Mouse (Mus musculus) hindbrain, embryonic 14.5 days (tissue): ENCODE measurements at regions not wholly inside any gene's neighbourhood (a gene's known extent, or its start where the extent isn't known, plus 50 kb on each side); places are given as distances from the start of the nearest gene placed in this dataset.

ENCODE experiments used
- ATAC-seq: fragments of 200-750 bp; cut with Nextera tagmentation; 2 replicates; pipeline ENCODE4 v1.8.0; 2017; ENCODE audit warnings: moderate number of reproducible peaks, mild to moderate bottlenecking, moderate TSS enrichment, moderate library complexity; ENCODE audit not compliant: low FRiP score
- DNase-seq: peaks from one replicate; pipeline ENCODE4 v3.0.0-alpha.2; 2015; ENCODE audit warnings: low spot score
- H3K27ac ChIP-seq: fragments of 300-500 bp; sonication (generic); 2 replicates; pipeline ENCODE4 v1.5.1; 2014; ENCODE audit warnings: mild to moderate bottlenecking, moderate library complexity
- H3K27me3 ChIP-seq: fragments of 300-500 bp; sonication (generic); 2 replicates; pipeline ENCODE4 v1.6.1; 2014; ENCODE audit warnings: mild to moderate bottlenecking, low read length, mixed read lengths; ENCODE audit not compliant: control insufficient read depth, insufficient read depth
- H3K36me3 ChIP-seq: fragments of 300-500 bp; sonication (generic); replicated peaks from 2 replicates; pipeline ENCODE4 v1.6.1; 2014; ENCODE audit not compliant: control insufficient read depth, insufficient read depth
- H3K4me1 ChIP-seq: fragments of 300-500 bp; sonication (generic); replicated peaks from 2 replicates; pipeline ENCODE4 v1.6.1; 2014; ENCODE audit warnings: antibody characterized with exemption, low read length, mixed read lengths; ENCODE audit not compliant: control insufficient read depth, insufficient read depth
- H3K4me2 ChIP-seq: fragments of 300-500 bp; sonication (generic); replicated peaks from 2 replicates; pipeline ENCODE4 v1.6.1; 2014; ENCODE audit warnings: mild to moderate bottlenecking, moderate library complexity
- H3K4me3 ChIP-seq: fragments of 300-500 bp; sonication (generic); replicated peaks from 2 replicates; pipeline ENCODE4 v1.5.1; 2014; ENCODE audit warnings: mild to moderate bottlenecking, low read length
- H3K9ac ChIP-seq: fragments of 300-500 bp; sonication (generic); 2 replicates; pipeline ENCODE4 v1.6.1; 2014
- H3K9me3 ChIP-seq: fragments of 300-500 bp; sonication (generic); 2 replicates; pipeline ENCODE4 v1.6.1; 2016; ENCODE audit warnings: low read length; ENCODE audit not compliant: control insufficient read depth
- WGBS: fragments of 180-500 bp; shearing (Covaris S2); extraction: QIAGEN DNeasy Blood & Tissue Kit; methylation state at CpG from one replicate; pipeline ENCODE4 v1.1.7; 2014; 5-methylcytosine and 5-hydroxymethylcytosine counted together

- no peak overlapping the region for H3K4me2 ChIP-seq
- no peak overlapping the region for H3K27ac ChIP-seq
- no peaks in the 10 kb centered on the region for H3K9me3 ChIP-seq
- DNase-seq (no peak), ATAC-seq (no peak)
- H3K4me1 ChIP-seq: no peaks in the 10 kb centered on the region
- H3K9ac ChIP-seq: no peak overlapping the region
- no peaks in the 10 kb centered on the region for H3K36me3 ChIP-seq
- no peaks in the 10 kb centered on the region for H3K27me3 ChIP-seq
- no peak overlapping the region for H3K4me3 ChIP-seq
These were observed 720.9 kb upstream of the 4930412O13Rik start for GRCm38 (mm10) chr2:9160181-9160580.

DNA sequence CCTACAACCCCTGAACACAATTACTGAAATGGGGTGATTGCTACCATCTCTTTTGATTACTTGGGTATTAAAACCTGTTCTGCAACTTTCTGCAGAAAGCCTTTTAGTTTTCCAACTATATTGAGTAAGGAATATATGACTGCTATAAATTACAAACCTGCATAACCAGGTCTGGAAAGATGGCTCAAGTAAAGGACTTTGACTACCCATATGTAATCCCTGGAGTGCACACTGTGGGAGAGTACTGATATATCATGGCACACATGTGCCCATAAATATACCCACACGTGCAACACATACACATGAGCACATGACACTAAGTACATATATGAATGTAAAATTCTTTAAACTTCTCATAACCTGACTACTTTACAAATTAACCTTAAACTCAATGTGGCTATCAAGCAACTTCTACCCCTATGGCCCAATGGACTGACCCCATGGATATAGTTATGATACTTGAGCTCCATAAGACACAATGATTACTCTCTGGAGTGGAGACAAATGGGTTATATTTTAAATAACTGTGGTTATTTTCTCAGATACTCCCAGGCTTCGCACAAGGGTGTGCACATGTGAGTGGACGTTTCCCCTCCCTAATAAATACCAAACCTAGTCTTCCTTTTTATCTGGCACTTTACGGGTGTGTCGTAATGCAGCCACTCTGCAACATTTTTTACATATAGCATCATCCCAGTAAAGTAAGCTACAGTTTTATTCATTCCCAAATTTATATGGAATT lies 717.1 kb upstream of the 4930412O13Rik start:
- 90% methylated on average over 5 of the region's 5 CpGs for WGBS
- Histone ChIP-seq H3K4me1 (no peaks in the 10 kb centered on the region), H3K9ac (no peak overlapping the region), H3K4me3 (no peak overlapping the region), H3K9me3 (no peaks in the 10 kb centered on the region), H3K27ac (no peak overlapping the region), H3K4me2 (no peak overlapping the region), H3K36me3 (no peaks in the 10 kb centered on the region), H3K27me3 (no peaks in the 10 kb centered on the region)
- ATAC-seq (no peak), DNase-seq (no peak)

DNA sequence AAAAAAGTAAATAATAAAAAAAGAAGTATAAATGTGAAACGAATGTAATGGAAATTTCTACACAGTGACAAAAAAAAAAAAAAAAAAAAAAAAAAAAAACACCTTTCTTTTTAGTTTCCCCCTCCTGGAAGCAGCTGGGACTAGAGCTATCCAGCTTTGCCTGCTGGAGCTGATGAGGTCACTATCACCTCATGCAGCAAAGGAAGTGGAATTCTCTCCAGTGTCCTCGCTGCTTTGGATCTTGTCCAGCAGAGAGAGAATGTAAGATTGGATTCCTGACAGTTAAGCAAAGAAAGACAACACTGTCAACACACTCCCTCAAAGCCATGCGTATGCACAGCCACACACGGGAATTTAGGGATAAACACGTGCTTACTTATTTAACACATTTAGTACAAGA lies 698.9 kb upstream of the 4930412O13Rik start:
- H3K9me3 ChIP-seq: no peaks in the 10 kb centered on the region
- ATAC-seq: no peak
- no peak for DNase-seq
- 71% methylated on average over 5 of the region's 5 CpGs for WGBS
- H3K27me3 ChIP-seq: no peaks in the 10 kb centered on the region
- H3K36me3 ChIP-seq: no peaks in the 10 kb centered on the region
- no peak overlapping the region for H3K4me2 ChIP-seq
- H3K4me1 ChIP-seq: no peaks in the 10 kb centered on the region
- no peak overlapping the region for H3K4me3 ChIP-seq
- no peak overlapping the region for H3K27ac ChIP-seq
- H3K9ac ChIP-seq: no peak overlapping the region

- no peak for ATAC-seq
- 95% methylated on average over 4 of the region's 4 CpGs for WGBS
- no peaks in the 10 kb centered on the region for H3K9me3 ChIP-seq
These were observed 696.8 kb upstream of the 4930412O13Rik start for GRCm38 (mm10) chr2:9184243-9184642.

GRCm38 (mm10) chr2:9185780-9186483 lies 695.1 kb upstream of the 4930412O13Rik start:
- Histone ChIP-seq H3K27ac (no peak overlapping the region), H3K9me3 (no peaks in the 10 kb centered on the region), H3K4me1 (no peaks in the 10 kb centered on the region), H3K27me3 (no peaks in the 10 kb centered on the region), H3K4me2 (no peak overlapping the region), H3K9ac (no peak overlapping the region), H3K4me3 (no peak overlapping the region), H3K36me3 (no peaks in the 10 kb centered on the region)
- DNase-seq (no peak), ATAC-seq (no peak)
- WGBS: 75% methylated on average over 2 of the region's 2 CpGs

More at GRCm38 (mm10) chr2:9184243-9184642, 696.8 kb upstream of the 4930412O13Rik start:
- Histone ChIP-seq H3K36me3 (no peaks in the 10 kb centered on the region), H3K9ac (no peak overlapping the region), H3K27ac (no peak overlapping the region), H3K4me3 (no peak overlapping the region), H3K4me1 (no peaks in the 10 kb centered on the region), H3K27me3 (no peaks in the 10 kb centered on the region), H3K4me2 (no peak overlapping the region)
- DNase-seq: no peak

GRCm38 (mm10) chr2:9193195-9193594 lies 687.9 kb upstream of the 4930412O13Rik start:
- H3K9me3 ChIP-seq: no peaks in the 10 kb centered on the region
- 91% methylated on average over 6 of the region's 6 CpGs for WGBS
- no peak overlapping the region for H3K27ac ChIP-seq
- no peak overlapping the region for H3K4me3 ChIP-seq
- no peak overlapping the region for H3K9ac ChIP-seq
- DNase-seq (no peak), ATAC-seq (no peak)
- no peaks in the 10 kb centered on the region for H3K27me3 ChIP-seq
- no peaks in the 10 kb centered on the region for H3K36me3 ChIP-seq
- H3K4me1 ChIP-seq: no peaks in the 10 kb centered on the region
- H3K4me2 ChIP-seq: no peak overlapping the region

DNA sequence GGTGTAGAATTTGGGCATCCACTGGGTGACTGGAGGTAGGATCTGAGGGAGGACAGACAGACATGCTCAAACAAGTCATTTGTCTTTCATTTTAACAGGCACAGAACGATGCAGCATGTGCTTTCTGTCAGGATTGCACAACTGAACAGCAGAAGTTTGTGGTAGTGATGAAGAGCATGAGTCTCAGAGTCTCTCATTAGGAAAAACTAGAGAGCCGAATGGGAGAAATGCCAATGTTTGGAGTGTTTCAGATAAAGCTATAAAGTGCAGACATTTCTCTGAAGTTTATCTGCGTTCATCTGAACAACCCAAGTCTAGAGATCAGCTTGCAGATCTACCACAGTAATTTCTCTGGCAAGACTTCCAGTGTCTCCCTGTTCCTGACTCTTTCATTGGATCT lies 684.0 kb upstream of the 4930412O13Rik start:
- DNase-seq: no peak
- Histone ChIP-seq H3K36me3 (no peaks in the 10 kb centered on the region), H3K9me3 (no peaks in the 10 kb centered on the region), H3K4me1 (no peaks in the 10 kb centered on the region), H3K27me3 (no peaks in the 10 kb centered on the region), H3K4me2 (no peak overlapping the region), H3K4me3 (no peak overlapping the region), H3K9ac (no peak overlapping the region), H3K27ac (no peak overlapping the region)
- ATAC-seq: no peak
- 84% methylated on average over 3 of the region's 3 CpGs for WGBS

GRCm38 (mm10) chr2:9207963-9208362 lies 673.1 kb upstream of the 4930412O13Rik start:
- no peak for ATAC-seq
- no peaks in the 10 kb centered on the region for H3K9me3 ChIP-seq
- 91% methylated on average over 4 of the region's 4 CpGs for WGBS
- no peak overlapping the region for H3K27ac ChIP-seq
- no peaks in the 10 kb centered on the region for H3K36me3 ChIP-seq
- H3K4me3 ChIP-seq: no peak overlapping the region
- no peaks in the 10 kb centered on the region for H3K4me1 ChIP-seq
- no peaks in the 10 kb centered on the region for H3K27me3 ChIP-seq
- no peak overlapping the region for H3K4me2 ChIP-seq
- no peak overlapping the region for H3K9ac ChIP-seq
- DNase-seq: no peak
